Mouse (Mus musculus): Measurements from ENCODE around the gene Plod2. TPM values are rescaled to one million over a fixed set of nuclear protein-coding genes. Genes with fewer than 3 reads are reported as not detected.

Gene Plod2
- 22.7 TPM for polyA plus RNA-seq (2014; fragmentation: Illumina TruSeq; extraction: RNeasy Lipid Tissue Mini Kit (QIAGEN cat#74804); ENCODE audit: low read depth, low replicate concordance)

GRCm38 (mm10) chr9:92541977-92542561, at the start of gene Plod2:
Gene Plod2, plus strand, starts transcription at chr9:92542223.

Other genes with a start within 250 kb of the Plod2 start
- gene 1700057G04Rik, start 232.8 kb upstream of the Plod2 start, polyA plus RNA-seq (2014; fragmentation: Illumina TruSeq; extraction: RNeasy Lipid Tissue Mini Kit (QIAGEN cat#74804); ENCODE audit: low read depth, low replicate concordance): not detected
- 12.7 TPM for gene Plscr4, start 84.8 kb upstream of the Plod2 start, polyA plus RNA-seq (2014; fragmentation: Illumina TruSeq; extraction: RNeasy Lipid Tissue Mini Kit (QIAGEN cat#74804); ENCODE audit: low read depth, low replicate concordance)